Mouse (Mus musculus): ENCODE measurements around the gene Dirc2. TPM values are rescaled to one million over a fixed set of nuclear protein-coding genes. Genes with fewer than 3 reads are reported as not detected.

Dirc2 gene
- total and polyA plus RNA-seq, 2 experiments from 2014 or later, result 35.5 to 70.8 TPM

DNA sequence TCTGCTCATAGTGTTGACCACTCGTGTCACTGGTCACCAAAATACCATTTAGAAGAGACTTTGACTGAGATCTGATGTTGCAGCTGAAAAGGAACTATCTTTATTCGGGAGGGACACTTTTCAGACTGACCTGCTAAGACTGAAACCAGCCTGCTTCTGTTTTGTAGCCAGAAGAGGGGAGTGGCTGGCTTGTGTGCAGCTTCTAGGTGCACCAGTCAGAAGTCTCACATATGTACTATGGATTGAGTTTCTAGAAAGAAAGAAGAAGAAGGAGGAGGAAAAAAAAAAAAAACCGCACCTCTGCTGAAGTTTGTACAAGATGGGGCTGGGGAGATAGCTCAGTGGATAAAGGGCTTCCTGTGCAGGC, 14.0 kb upstream of the Dirc2 start:
- WGBS, result 96% methylated on average over 3 of the region's 3 CpGs
- H3K4me1 ChIP-seq (ENCODE audit: insufficient read depth, low read length), result no peaks in the 10 kb centered on the region
- DNase-seq (ENCODE audit: low spot score) (no peak), ATAC-seq (no peak)
- no peak overlapping the region for H3K4me2 ChIP-seq (ENCODE audit: low read depth, low read length)
- H3K27me3 ChIP-seq (ENCODE audit: insufficient read depth, low read length), result no peaks in the 10 kb centered on the region
- H3K9me3 ChIP-seq (ENCODE audit: low read length), result no peaks in the 10 kb centered on the region
- H3K36me3 ChIP-seq (ENCODE audit: insufficient read depth, low read length), result no peaks in the 10 kb centered on the region; the same call in 1 of the 2 replicates
- no peak for TF ChIP-seq CTCF (IDR thresholded peaks at IDR 0.05; ENCODE audit: low read depth)
- H3K4me3 ChIP-seq (ENCODE audit: low read length), result no peak overlapping the region
- H3K27ac ChIP-seq, result no peak overlapping the region
- H3K9ac ChIP-seq (replicated peaks; ENCODE audit: low read length), result no peak overlapping the region

DNA sequence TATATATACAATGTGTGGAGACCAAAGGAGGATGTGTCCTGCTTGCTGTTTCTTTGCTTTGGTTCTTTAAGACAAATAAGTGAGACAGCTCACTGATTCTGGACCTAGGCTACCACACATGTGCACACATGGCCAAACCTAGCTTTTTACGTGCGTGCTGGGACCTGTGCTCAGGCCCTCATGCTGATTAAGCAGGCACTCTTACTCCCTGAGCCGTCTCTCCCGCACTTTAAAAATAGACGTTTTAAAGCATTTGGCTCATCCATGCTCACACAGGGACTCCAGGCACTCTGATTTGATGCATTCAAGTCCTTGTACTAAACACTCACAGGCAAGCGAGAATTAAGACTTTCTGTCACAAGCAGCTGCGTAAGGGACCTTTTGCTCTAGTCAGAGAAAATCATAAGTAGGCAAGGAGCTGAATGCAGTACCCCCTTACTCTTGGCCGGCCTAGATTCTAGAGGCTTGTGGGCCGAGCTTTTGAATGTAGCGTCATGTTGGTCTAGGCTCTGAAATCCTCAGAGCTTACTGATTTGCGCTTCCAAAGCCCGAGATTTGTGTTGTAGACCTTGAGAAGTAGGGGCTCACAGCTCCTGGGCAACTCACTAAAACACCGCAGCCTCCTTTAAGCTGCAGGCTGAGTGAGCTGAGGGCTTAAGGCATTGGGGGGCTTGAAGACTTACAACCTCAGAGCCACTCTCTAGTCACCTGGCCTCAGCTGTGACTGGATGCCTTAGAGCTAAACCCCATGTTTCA, 13.5 kb upstream of the Dirc2 start:
- Histone ChIP-seq H3K27ac (no peak overlapping the region), H3K27me3 (ENCODE audit: insufficient read depth, low read length) (no peaks in the 10 kb centered on the region), H3K36me3 (ENCODE audit: insufficient read depth, low read length) (no peaks in the 10 kb centered on the region; the same call in 1 of the 2 replicates), H3K9ac (replicated peaks; ENCODE audit: low read length) (no peak overlapping the region), H3K4me2 (ENCODE audit: low read depth, low read length) (no peak overlapping the region), H3K9me3 (ENCODE audit: low read length) (no peaks in the 10 kb centered on the region), H3K4me1 (ENCODE audit: insufficient read depth, low read length) (no peaks in the 10 kb centered on the region), H3K4me3 (ENCODE audit: low read length) (no peak overlapping the region)
- WGBS, result 80% methylated on average over 13 of the region's 13 CpGs
- TF ChIP-seq CTCF (IDR thresholded peaks at IDR 0.05; ENCODE audit: low read depth), result no peak
- ATAC-seq (no peak), DNase-seq (ENCODE audit: low spot score) (no peak)

DNA sequence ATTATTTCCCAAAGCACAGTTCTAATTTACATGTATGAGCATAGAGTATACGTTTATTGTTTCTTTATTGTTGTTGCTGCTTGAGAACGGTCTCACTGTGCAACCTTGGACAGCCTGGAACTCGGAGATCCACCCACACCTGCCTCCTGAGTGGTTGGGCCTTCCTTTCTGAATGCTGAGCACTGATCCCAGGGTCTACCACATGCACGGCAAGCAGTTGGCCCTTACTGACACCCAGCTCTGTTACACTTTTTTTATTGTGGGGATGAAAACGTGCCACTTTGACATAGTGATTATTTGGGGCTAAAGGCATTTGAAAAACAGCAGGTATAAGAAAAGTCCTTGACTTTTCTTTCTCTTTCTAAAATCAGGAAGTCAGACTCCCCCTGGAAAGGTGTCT, 12.5 kb upstream of the Dirc2 start:
- no peak overlapping the region for H3K4me3 ChIP-seq (ENCODE audit: low read length)
- H3K4me2 ChIP-seq (ENCODE audit: low read depth, low read length), result no peak overlapping the region
- H3K36me3 ChIP-seq (ENCODE audit: insufficient read depth, low read length), result no peaks in the 10 kb centered on the region
- 86% methylated on average over 5 of the region's 5 CpGs for WGBS
- ATAC-seq (no peak), DNase-seq (ENCODE audit: low spot score) (no peak)
- no peak overlapping the region for H3K27ac ChIP-seq
- no peaks in the 10 kb centered on the region for H3K27me3 ChIP-seq (ENCODE audit: insufficient read depth, low read length)
- no peak for TF ChIP-seq CTCF (IDR thresholded peaks at IDR 0.05; ENCODE audit: low read depth)
- H3K9ac ChIP-seq (replicated peaks; ENCODE audit: low read length), result no peak overlapping the region
- H3K4me1 ChIP-seq (ENCODE audit: insufficient read depth, low read length), result no peaks in the 10 kb centered on the region
- H3K9me3 ChIP-seq (ENCODE audit: low read length), result no peaks in the 10 kb centered on the region

DNA sequence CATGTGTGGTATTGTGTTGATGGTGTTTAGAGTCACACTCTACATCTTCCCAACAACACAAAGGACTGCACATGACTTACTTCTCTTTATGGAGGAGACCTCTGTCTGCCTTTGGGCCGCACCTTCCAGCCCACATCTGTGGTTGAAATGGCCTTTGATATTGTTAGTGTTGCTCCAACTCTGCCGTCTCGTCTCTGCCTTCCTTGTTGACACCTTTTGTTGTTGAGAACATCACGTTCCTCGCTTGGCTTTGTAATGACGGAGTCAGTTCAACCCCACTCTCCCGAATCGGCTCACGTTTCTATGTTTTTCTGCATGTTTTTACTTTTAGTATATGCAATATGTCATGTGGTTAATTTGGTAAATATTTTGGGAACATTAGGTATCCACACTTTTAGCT, 11.9 kb upstream of the Dirc2 start:
- Histone ChIP-seq H3K9ac (replicated peaks; ENCODE audit: low read length) (no peak overlapping the region), H3K36me3 (ENCODE audit: insufficient read depth, low read length) (no peaks in the 10 kb centered on the region), H3K4me1 (ENCODE audit: insufficient read depth, low read length) (no peaks in the 10 kb centered on the region), H3K9me3 (ENCODE audit: low read length) (no peaks in the 10 kb centered on the region), H3K27ac (no peak overlapping the region), H3K4me2 (ENCODE audit: low read depth, low read length) (no peak overlapping the region), H3K4me3 (ENCODE audit: low read length) (no peak overlapping the region), H3K27me3 (ENCODE audit: insufficient read depth, low read length) (no peaks in the 10 kb centered on the region)
- WGBS, result 90% methylated on average over 9 of the region's 9 CpGs
- TF ChIP-seq CTCF (IDR thresholded peaks at IDR 0.05; ENCODE audit: low read depth), result no peak
- no peak for ATAC-seq
- no peak for DNase-seq (ENCODE audit: low spot score)

DNA sequence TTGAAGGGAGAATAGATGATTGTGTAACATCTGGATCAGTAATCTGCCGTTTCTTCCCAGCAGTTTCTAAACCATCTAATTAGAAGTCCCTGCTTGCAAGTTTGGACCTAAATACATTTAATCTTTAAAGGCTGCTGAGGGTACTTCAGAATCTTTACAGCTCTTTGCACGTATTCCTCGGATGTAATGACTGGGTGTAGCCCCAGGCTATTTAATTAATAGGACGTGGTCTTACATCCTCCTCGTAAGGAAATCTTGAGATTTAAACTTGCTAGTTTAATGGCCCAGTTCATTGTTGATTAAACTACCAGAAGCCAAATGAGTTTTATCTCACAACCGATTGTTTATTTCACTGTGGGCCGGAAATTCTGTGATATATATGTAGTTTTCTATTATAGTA, 10.5 kb upstream of the Dirc2 start:
- Histone ChIP-seq H3K27me3 (ENCODE audit: insufficient read depth, low read length) (no peaks in the 10 kb centered on the region), H3K36me3 (ENCODE audit: insufficient read depth, low read length) (no peaks in the 10 kb centered on the region), H3K4me2 (ENCODE audit: low read depth, low read length) (no peak overlapping the region), H3K27ac (no peak overlapping the region), H3K4me3 (ENCODE audit: low read length) (no peak overlapping the region), H3K4me1 (ENCODE audit: insufficient read depth, low read length) (no peaks in the 10 kb centered on the region), H3K9ac (replicated peaks; ENCODE audit: low read length) (no peak overlapping the region), H3K9me3 (ENCODE audit: low read length) (no peaks in the 10 kb centered on the region)
- no peak for DNase-seq (ENCODE audit: low spot score)
- WGBS, result 72% methylated on average over 7 of the region's 7 CpGs
- no peak for TF ChIP-seq CTCF (IDR thresholded peaks at IDR 0.05; ENCODE audit: low read depth)
- ATAC-seq, result no peak

DNA sequence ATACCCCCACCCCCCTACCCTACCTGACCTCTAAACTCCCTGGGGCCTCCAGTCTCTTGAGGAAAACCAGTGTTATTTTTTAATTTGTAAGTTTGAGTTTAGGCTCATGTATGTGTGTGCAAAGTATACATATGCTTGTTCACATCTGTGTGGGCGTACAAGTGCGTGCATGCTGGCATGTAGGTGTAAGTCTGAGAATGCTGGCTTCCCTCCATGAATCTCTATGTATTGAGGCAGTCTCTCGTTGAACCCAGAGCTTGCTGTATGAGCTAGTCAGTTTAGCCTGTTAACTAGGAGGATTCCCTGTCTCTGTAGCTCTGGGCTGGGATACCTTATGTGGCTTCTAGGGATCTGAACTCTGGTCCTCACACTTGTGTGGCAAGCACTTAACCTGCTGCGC, 8.6 kb upstream of the Dirc2 start:
- H3K4me2 ChIP-seq (ENCODE audit: low read depth, low read length), result no peak overlapping the region
- no peak overlapping the region for H3K4me3 ChIP-seq (ENCODE audit: low read length)
- no peak overlapping the region for H3K9ac ChIP-seq (replicated peaks; ENCODE audit: low read length)
- no peaks in the 10 kb centered on the region for H3K9me3 ChIP-seq (ENCODE audit: low read length)
- TF ChIP-seq CTCF (IDR thresholded peaks at IDR 0.05; ENCODE audit: low read depth), result no peak
- DNase-seq (ENCODE audit: low spot score) (no peak), ATAC-seq (no peak)
- H3K27me3 ChIP-seq (ENCODE audit: insufficient read depth, low read length), result no peaks in the 10 kb centered on the region
- WGBS, result 98% methylated on average over 4 of the region's 4 CpGs
- no peaks in the 10 kb centered on the region for H3K4me1 ChIP-seq (ENCODE audit: insufficient read depth, low read length)
- no peak overlapping the region for H3K27ac ChIP-seq
- H3K36me3 ChIP-seq (ENCODE audit: insufficient read depth, low read length), result no peaks in the 10 kb centered on the region

DNA sequence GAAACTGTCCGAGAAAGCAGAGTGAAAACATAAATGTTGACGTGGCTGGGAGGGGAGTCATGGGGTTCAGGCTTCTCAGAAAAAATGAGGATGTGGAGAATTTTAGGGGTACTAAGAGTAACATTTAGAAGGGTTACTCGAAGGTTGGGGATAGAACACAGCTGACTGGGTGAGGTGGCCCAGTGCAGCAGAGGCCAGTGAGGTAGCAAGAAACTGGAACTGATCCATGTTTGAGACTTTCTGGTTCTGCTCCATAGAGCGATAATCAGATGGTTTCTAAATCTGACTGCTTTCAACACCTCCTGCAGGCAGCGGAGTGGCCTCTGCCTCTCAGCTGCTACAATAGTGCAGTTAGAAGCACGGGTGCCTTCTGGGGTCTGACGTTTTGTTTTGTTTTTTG, 7.6 kb upstream of the Dirc2 start:
- no peak overlapping the region for H3K9ac ChIP-seq (replicated peaks; ENCODE audit: low read length)
- H3K27me3 ChIP-seq (ENCODE audit: insufficient read depth, low read length), result no peaks in the 10 kb centered on the region
- 90% methylated on average over 7 of the region's 7 CpGs for whole genome bisulfite sequencing
- TF ChIP-seq CTCF (IDR thresholded peaks at IDR 0.05; ENCODE audit: low read depth), result no peak
- no peak overlapping the region for H3K4me2 ChIP-seq (ENCODE audit: low read depth, low read length)
- H3K9me3 ChIP-seq (ENCODE audit: low read length), result no peaks in the 10 kb centered on the region
- DNase-seq (ENCODE audit: low spot score), result no peak
- no peaks in the 10 kb centered on the region for H3K36me3 ChIP-seq (ENCODE audit: insufficient read depth, low read length)
- no peak overlapping the region for H3K27ac ChIP-seq
- no peak overlapping the region for H3K4me3 ChIP-seq (ENCODE audit: low read length)
- ATAC-seq, result no peak
- H3K4me1 ChIP-seq (ENCODE audit: insufficient read depth, low read length), result no peaks in the 10 kb centered on the region

Data from hindbrain, postnatal 0 days (tissue).